Mouse (Mus musculus) embryonic facial prominence, embryonic 12.5 days (tissue): Measurements from ENCODE around the gene Cdc42ep1. TPM values are rescaled to one million over a fixed set of nuclear protein-coding genes. Genes with fewer than 3 reads are reported as not detected.

ENCODE experiments used
- ATAC-seq: fragments of 200-750 bp; cut with Nextera tagmentation; 2 replicates; pipeline ENCODE4 v1.8.0; 2017; ENCODE audit not compliant: insufficient number of reproducible peaks, insufficient read depth, low FRiP score, low TSS enrichment
- H3K27ac ChIP-seq: fragments of 300-500 bp; sonication (generic); 2 replicates; pipeline ENCODE4 v1.5.1; 2016; ENCODE audit warnings: mild to moderate bottlenecking
- H3K27me3 ChIP-seq: fragments of 300-500 bp; sonication (generic); 2 replicates; pipeline ENCODE4 v1.6.1; 2016; ENCODE audit warnings: mild to moderate bottlenecking, moderate library complexity
- H3K36me3 ChIP-seq: fragments of 300-500 bp; sonication (generic); 2 replicates; pipeline ENCODE4 v1.6.1; 2016; ENCODE audit warnings: mild to moderate bottlenecking
- H3K4me1 ChIP-seq: fragments of 300-500 bp; sonication (generic); 2 replicates; pipeline ENCODE4 v1.6.1; 2016
- H3K4me2 ChIP-seq: fragments of 300-500 bp; sonication (generic); replicated peaks from 2 replicates; pipeline ENCODE4 v1.6.1; 2016; ENCODE audit warnings: mild to moderate bottlenecking, moderate library complexity
- H3K4me3 ChIP-seq: fragments of 300-500 bp; sonication (generic); 2 replicates; pipeline ENCODE4 v1.5.1; 2016; ENCODE audit warnings: mild to moderate bottlenecking
- H3K9ac ChIP-seq: fragments of 300-500 bp; sonication (generic); 2 replicates; pipeline ENCODE4 v1.6.1; 2016; ENCODE audit warnings: mild to moderate bottlenecking, moderate library complexity
- H3K9me3 ChIP-seq: fragments of 300-500 bp; sonication (generic); 2 replicates; pipeline ENCODE4 v1.6.1; 2016; ENCODE audit warnings: mild to moderate bottlenecking, moderate library complexity
- WGBS: fragments of 180-500 bp; shearing (Covaris S2); methylation state at CpG from one replicate; pipeline ENCODE4 v1.1.7; 2016; 5-methylcytosine and 5-hydroxymethylcytosine counted together
- polyA plus RNA-seq: library from polyadenylated mRNA; unstranded; fragments of >200 nt; fragmentation: Nextera tagmentation; extraction: Ambion mirVana; gene quantifications from 2 replicates; pipeline ENCODE4 v1.2.1, GENCODE M21; 2016

The Cdc42ep1 gene
- polyA plus RNA-seq, 1 experiment from 2014 or later: 25.6 TPM

DNA sequence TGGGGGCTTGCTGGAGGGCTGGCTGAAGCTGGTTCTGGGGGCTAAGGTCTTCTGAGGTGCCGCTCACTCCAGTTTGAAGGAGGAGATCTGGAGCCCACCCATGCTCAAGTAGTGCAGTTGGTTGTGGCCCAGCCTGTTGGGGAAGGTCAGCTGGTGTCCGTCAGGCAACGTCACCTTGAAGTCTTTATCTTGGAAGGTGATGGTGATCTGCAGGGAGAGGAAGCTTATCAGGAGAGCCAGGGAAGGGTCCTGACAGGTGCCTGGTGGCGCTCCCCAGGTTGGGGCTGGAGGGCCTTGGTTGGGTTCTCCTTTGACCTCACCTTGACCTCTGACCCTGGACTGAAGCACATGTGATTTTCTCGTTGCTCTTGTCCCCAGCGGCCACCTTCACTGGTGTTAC is 8.5 kb downstream of the Cdc42ep1 start:
- Histone ChIP-seq H3K27ac (no peak overlapping the region), H3K9ac (no peak overlapping the region), H3K4me1 (0 out of 2 replicates have a peak, but pooled peaks cover 4% of the 10 kb centered on the region), H3K4me2 (no peak overlapping the region), H3K36me3 (no peaks in the 10 kb centered on the region), H3K9me3 (no peaks in the 10 kb centered on the region), H3K4me3 (no peak overlapping the region), H3K27me3 (no peaks in the 10 kb centered on the region)
- ATAC-seq: no peak
- WGBS: 66% methylated on average over 6 of the region's 6 CpGs

DNA sequence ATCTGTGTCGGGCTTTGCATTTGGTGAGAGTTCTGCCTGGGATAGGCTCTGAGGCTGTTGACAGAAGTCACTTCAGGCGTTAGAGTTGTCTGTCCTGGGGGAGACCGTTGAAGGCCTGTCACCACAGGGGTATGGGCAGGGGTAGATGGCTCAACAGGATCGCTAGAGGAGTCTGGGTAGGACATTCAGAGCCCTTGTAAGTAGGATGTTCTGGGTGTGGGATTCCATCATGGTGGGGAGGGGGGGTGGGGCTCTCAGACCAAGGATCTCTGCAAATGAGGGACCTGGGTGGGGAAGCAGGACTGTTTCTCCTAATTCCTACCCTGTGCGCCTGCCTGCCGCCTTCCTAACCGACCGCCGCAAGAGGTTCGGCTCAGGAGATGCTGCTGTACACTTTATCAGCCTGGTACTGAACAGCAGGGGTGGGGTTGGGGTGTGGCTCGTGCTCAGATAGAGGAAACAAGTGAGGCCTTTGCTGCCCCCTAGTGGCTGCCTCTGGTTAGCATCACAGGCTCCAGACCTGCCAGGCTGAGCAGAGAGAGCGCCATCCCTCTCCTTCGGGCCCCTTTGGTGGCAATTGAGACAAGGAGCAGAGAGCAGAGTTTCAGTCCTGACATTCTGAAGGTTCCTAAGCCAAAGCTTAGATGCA is 9.2 kb downstream of the Cdc42ep1 start:
- no peaks in the 10 kb centered on the region for H3K36me3 ChIP-seq
- H3K4me3 ChIP-seq: no peak overlapping the region
- no peaks in the 10 kb centered on the region for H3K27me3 ChIP-seq
- ATAC-seq: peak; percentile 67; the same call in 1 of the 2 replicates
- WGBS: 10% methylated on average over 13 of the region's 13 CpGs
- no peak overlapping the region for H3K9ac ChIP-seq
- H3K27ac ChIP-seq: no peak overlapping the region
- H3K4me2 ChIP-seq: no peak overlapping the region
- H3K4me1 ChIP-seq: 0 out of 2 replicates have a peak, but pooled peaks cover 4% of the 10 kb centered on the region
- no peaks in the 10 kb centered on the region for H3K9me3 ChIP-seq

DNA sequence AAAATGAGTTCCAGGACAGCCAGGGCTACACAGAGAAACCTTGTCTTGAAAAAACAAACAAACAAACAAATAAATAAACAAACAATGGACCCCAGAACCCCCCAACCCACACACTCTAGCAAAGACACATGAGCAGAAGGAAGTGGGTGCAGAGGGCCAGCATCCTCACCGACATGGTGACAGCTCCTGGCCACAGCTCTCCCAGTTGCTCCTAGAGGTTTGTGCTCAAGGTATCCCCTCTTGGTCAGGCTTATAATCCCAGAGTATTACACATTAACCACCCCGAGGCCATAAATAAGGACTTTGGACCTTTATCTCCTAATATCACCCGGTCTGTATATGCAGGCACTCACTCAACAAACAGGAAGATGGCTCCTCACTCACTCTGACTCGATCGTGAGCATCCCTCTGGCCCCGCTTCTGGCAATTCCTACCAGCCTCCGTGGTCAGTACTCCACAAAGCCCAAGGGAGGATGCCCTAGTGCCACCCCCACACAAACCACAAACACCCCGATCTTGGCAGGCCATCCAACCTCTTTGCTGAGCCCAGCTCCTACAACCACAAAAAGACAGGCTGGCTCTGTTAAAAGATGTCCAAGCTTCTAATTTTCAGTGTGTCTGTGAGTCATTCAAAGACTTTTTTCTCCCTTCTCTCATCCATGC is 13.0 kb downstream of the Cdc42ep1 start, which contains the start of gene Lgals2:
Gene Lgals2, minus strand, starts transcription at position 227 of the 663 bp plus-strand sequence.
- 0 out of 2 replicates have a peak, but pooled peaks cover 4% of the 10 kb centered on the region for H3K4me1 ChIP-seq
- no peak within 1 kb of the TSS for H3K4me2 ChIP-seq
- H3K9me3 ChIP-seq: no peaks in the 10 kb centered on the region
- no peaks in the 10 kb centered on the region for H3K36me3 ChIP-seq
- H3K4me3 ChIP-seq: no peak within 1 kb of the TSS
- no peak within 1 kb of the TSS for H3K27ac ChIP-seq
- no peak for ATAC-seq
- no peaks in the 10 kb centered on the region for H3K27me3 ChIP-seq
- H3K9ac ChIP-seq: no peak within 1 kb of the TSS
- WGBS: 74% methylated on average over 8 of the region's 8 CpGs

DNA sequence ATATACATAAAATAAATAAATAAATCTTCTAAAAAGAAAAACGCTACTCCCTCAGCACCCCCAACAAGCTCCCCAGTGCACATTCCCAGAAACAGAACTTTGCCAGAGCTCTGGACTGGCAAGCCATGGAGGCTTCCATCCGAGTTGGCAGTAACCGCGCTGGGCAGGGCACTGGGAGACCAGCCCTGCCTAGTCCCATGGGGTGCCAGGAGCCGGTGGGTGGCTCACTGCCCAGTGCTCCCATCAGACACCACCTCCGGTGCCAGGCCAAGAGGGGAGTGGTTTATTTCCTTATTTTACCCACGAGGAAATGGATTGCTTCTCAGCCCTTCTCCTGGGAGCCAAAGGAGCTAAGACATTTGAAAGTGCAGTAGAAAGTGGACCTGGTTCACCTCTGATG is 14.6 kb downstream of the Cdc42ep1 start:
- H3K4me3 ChIP-seq: no peak overlapping the region
- H3K9me3 ChIP-seq: no peaks in the 10 kb centered on the region
- WGBS: 82% methylated on average over 7 of the region's 7 CpGs
- no peak overlapping the region for H3K9ac ChIP-seq
- H3K4me2 ChIP-seq: no peak overlapping the region
- no peaks in the 10 kb centered on the region for H3K4me1 ChIP-seq
- no peak overlapping the region for H3K27ac ChIP-seq
- no peaks in the 10 kb centered on the region for H3K27me3 ChIP-seq
- no peak for ATAC-seq
- H3K36me3 ChIP-seq: no peaks in the 10 kb centered on the region

DNA sequence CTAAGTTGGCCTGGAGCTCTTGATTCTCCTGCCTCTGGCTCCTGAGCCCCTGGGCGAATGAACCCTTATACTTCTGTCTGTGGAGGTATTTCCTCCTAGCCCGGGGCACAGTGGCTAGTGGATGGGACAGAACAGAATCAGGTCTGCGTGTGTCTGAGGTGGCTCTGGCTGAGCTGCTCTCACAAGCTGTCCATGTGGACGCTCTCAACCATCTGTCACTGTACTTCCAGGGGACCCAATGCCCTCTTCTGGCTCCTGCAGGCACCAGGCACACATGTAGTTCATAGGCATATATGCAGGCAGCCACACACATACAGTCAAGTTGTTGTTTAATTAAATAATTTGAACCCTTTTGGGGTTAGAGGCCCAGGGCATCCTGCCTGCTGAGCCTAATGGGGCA is 16.9 kb downstream of the Cdc42ep1 start:
- Histone ChIP-seq H3K4me2 (no peak overlapping the region), H3K9me3 (no peaks in the 10 kb centered on the region), H3K4me1 (0 out of 2 replicates have a peak, but pooled peaks cover 3% of the 10 kb centered on the region), H3K27ac (no peak overlapping the region), H3K9ac (no peak overlapping the region), H3K27me3 (no peaks in the 10 kb centered on the region), H3K4me3 (no peak overlapping the region), H3K36me3 (no peaks in the 10 kb centered on the region)
- no peak for ATAC-seq
- WGBS: 72% methylated on average over 4 of the region's 4 CpGs

DNA sequence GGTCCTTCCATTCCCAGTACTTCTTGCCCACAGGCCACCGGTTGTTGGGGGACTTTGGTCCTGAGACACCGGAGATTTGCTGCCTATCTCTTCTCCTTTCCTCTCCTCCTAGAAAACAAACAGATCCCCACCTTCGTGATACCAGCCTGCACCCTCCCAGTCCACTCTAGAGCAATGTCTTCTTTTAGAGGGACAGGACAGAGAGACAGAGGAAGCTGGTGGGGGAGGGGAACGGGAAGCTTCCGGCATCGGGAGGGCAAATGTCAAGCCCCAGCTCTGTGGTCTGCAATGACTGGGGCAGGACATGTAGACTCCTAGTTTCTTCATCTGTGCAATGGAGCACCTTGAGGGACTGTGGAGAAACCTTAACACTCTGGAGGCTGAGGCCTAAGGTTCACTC is 17.3 kb downstream of the Cdc42ep1 start:
- Histone ChIP-seq H3K27me3 (no peaks in the 10 kb centered on the region), H3K4me3 (no peak overlapping the region), H3K9ac (no peak overlapping the region), H3K9me3 (no peaks in the 10 kb centered on the region), H3K36me3 (no peaks in the 10 kb centered on the region), H3K4me2 (no peak overlapping the region), H3K27ac (no peak overlapping the region), H3K4me1 (0 out of 2 replicates have a peak, but pooled peaks cover 3% of the 10 kb centered on the region)
- ATAC-seq: no peak
- WGBS: 59% methylated on average over 6 of the region's 6 CpGs

DNA sequence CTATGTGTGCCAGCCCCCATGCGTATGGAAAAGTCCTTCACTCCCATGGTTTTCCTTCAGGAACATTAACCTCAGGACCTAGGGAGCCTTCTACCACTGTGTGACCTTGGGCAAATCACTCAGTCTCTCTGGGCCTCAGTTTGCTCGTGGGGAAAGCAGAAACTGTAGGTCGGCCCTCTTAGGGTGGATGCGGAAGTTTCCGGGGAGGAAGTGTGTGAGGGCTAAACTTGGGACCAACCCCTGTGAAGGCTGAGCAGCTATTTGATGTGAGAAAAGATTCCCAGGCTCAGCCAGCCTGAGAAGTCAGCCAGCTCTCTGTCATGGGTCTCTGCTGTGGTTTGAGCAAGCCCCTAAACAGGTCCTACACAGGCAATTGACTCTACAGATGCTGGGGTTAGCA is 19.9 kb downstream of the Cdc42ep1 start:
- H3K27ac ChIP-seq: no peak overlapping the region
- no peak overlapping the region for H3K4me3 ChIP-seq
- no peaks in the 10 kb centered on the region for H3K27me3 ChIP-seq
- no peaks in the 10 kb centered on the region for H3K9me3 ChIP-seq
- no peaks in the 10 kb centered on the region for H3K36me3 ChIP-seq
- ATAC-seq: no peak
- H3K4me2 ChIP-seq: no peak overlapping the region
- no peak overlapping the region for H3K9ac ChIP-seq
- 0 out of 2 replicates have a peak, but pooled peaks cover 3% of the 10 kb centered on the region for H3K4me1 ChIP-seq
- WGBS: 86% methylated on average over 5 of the region's 5 CpGs

DNA sequence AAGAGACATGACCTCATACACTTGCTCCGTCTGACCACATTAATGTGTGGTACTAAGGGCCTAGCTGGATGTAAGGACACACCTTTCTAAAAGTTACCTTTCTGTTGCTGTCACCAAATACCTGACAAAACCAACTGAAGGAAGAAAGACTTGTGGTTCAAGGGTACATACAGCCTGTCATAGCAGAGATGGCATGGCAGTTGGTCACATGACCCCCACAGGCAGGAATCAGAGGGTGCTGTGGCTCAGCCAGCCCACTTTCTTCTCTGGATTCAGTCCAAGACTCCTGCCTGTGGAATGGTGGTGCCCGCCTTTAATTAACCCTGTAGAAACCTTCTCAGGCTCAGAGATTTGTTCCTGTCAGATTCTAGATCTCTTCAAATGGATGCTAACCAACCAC is 20.7 kb downstream of the Cdc42ep1 start:
- 74% methylated on average over 2 of the region's 2 CpGs for WGBS
- no peak overlapping the region for H3K27ac ChIP-seq
- ATAC-seq: no peak

DNA sequence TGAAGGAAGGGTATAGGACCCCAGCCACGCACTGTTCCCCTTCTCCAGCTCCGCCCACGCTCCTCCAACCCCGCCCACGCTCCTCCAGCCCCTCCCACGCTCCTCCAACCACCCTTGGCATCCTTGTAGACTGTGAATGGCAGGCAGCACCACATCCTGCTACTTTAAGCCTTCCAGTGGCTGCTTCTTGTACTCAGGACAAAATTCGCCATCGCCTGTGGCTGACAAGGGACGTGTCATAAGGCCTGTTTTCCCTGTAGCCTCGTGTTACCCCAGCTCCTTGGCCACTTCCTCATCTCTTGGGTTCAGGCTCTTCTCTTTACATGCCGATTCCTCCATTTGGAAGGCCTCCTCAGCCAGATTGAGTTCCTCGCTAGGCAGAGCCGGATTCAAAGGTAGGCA is 21.4 kb downstream of the Cdc42ep1 start:
- Histone ChIP-seq H3K9ac (no peak overlapping the region), H3K4me1 (peaks cover 6% of the 10 kb centered on the region; the same call in 1 of the 2 replicates), H3K27me3 (no peaks in the 10 kb centered on the region), H3K4me3 (no peak overlapping the region), H3K9me3 (no peaks in the 10 kb centered on the region), H3K36me3 (no peaks in the 10 kb centered on the region), H3K27ac (no peak overlapping the region), H3K4me2 (no peak overlapping the region)
- WGBS: 38% methylated on average over 13 of the region's 13 CpGs
- no peak for ATAC-seq

More for the DNA sequence above, 20.7 kb downstream of the Cdc42ep1 start:
- Histone ChIP-seq H3K4me3 (no peak overlapping the region), H3K27me3 (no peaks in the 10 kb centered on the region), H3K36me3 (no peaks in the 10 kb centered on the region), H3K4me2 (no peak overlapping the region), H3K9me3 (no peaks in the 10 kb centered on the region), H3K9ac (no peak overlapping the region), H3K4me1 (0 out of 2 replicates have a peak, but pooled peaks cover 3% of the 10 kb centered on the region)

DNA sequence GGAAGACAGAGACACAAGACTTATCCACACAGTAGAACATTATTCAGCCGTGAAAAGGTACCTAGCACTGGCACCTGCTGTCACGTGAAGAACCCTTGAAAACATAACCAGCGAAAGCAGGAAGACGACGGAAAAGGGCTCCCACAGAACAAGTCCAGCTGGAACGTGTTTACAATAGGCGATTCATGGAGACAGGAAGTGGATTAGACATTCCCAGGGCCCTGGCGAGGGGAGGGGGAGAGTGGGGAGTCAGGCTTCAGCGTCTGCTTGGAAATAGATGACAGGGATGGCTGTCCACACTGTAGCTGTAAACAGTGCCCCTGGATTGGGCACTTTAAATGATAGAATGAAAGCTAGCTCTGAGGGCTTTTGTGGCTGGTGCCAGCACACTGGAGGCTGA is 26.0 kb downstream of the Cdc42ep1 start:
- no peaks in the 10 kb centered on the region for H3K27me3 ChIP-seq
- no peaks in the 10 kb centered on the region for H3K36me3 ChIP-seq
- no peak overlapping the region for H3K9ac ChIP-seq
- H3K27ac ChIP-seq: peak overlapping the region; percentile 61
- H3K9me3 ChIP-seq: no peaks in the 10 kb centered on the region
- 0 out of 2 replicates have a peak, but pooled peaks have one; percentile 30 for ATAC-seq
- WGBS: 6% methylated on average over 9 of the region's 9 CpGs
- H3K4me3 ChIP-seq: no peak overlapping the region
- no peak overlapping the region for H3K4me2 ChIP-seq
- H3K4me1 ChIP-seq: peaks cover 6% of the 10 kb centered on the region; the same call in 1 of the 2 replicates

DNA sequence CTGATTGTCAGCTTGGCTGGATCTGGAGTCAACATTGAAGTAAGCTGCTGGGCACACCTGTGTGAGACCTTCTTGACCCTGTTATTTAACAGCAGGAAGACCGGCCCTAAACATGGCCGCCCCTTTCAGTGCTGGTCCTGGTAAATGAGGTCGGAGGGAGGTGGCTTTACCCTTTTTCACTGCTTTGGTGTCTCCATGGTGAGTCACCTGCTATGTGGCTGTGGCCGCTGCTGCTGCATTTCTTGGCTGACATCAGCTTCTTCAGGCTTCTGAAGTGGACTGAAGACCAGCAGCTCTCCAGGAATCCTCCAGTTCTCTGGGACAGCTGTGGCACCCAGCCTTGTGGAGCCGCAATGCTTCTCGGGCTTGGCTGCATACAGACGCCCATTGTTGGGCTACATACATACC is 26.4 kb downstream of the Cdc42ep1 start:
- H3K4me2 ChIP-seq: no peak overlapping the region
- H3K27ac ChIP-seq: peak overlapping the region; percentile 61
- no peaks in the 10 kb centered on the region for H3K27me3 ChIP-seq
- no peak overlapping the region for H3K4me3 ChIP-seq
- WGBS: 51% methylated on average over 7 of the region's 7 CpGs
- H3K4me1 ChIP-seq: peaks cover 4% of the 10 kb centered on the region; the same call in 1 of the 2 replicates
- H3K36me3 ChIP-seq: no peaks in the 10 kb centered on the region
- no peak overlapping the region for H3K9ac ChIP-seq
- H3K9me3 ChIP-seq: no peaks in the 10 kb centered on the region
- no peak for ATAC-seq

DNA sequence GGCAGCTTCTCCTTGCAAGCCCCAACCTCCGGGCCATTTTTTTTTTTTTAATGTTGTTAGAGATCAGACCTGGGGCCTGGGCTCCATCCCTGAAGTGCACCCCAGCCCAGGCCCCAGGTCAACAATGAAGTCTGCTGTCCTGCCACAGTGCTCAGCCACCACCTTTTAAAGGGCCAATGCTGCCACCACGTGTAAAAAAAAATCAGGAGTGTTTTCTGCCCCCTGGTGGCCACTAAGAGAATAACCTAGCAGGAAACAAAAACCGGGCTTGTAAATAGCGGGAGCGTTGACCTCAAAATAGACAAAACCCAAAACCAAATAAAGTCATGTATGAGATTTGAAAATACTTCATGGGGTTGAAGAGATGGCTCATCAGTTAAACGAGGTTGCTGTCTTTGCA is 27.4 kb downstream of the Cdc42ep1 start:
- no peak for ATAC-seq
- H3K9me3 ChIP-seq: no peaks in the 10 kb centered on the region
- H3K4me2 ChIP-seq: no peak overlapping the region
- no peak overlapping the region for H3K9ac ChIP-seq
- H3K4me3 ChIP-seq: no peak overlapping the region
- H3K4me1 ChIP-seq: peaks cover 3% of the 10 kb centered on the region; the same call in 1 of the 2 replicates
- 25% methylated on average over 6 of the region's 6 CpGs for WGBS
- no peaks in the 10 kb centered on the region for H3K27me3 ChIP-seq
- no peak overlapping the region for H3K27ac ChIP-seq
- H3K36me3 ChIP-seq: no peaks in the 10 kb centered on the region
